Mouse (Mus musculus) layer of hippocampus, postnatal 10 days (tissue): ENCODE measurements around the gene Cish. TPM values are rescaled to one million over a fixed set of nuclear protein-coding genes. Genes with fewer than 3 reads are reported as not detected.
"Not testable (repeated sequence)": the region's sequence is repeated elsewhere in the genome, so short reads cannot be mapped to it uniquely, and the experiment has no call there.

Experiments
- DNase-seq, 2 experiments: peaks; one replicate each; pipeline ENCODE4 v3.0.0; 2021; ENCODE audit warnings: low spot score in 2 of 2
- total RNA-seq, 2 experiments: library from RNA; stranded (reverse); gene quantifications; 2 replicates each; pipeline ENCODE4 v1.2.3; 2021

Gene Cish
- total RNA-seq, 2 experiments from 2014 or later: 5.9 to 10.0 TPM

GRCm38 (mm10) chr9:107297658-107298057 lies 1.8 kb downstream of the Cish start:
- DNase-seq: no peak

- no peak for DNase-seq
Measured at GRCm38 (mm10) chr9:107298059-107298780, 2.4 kb downstream of the Cish start.

- no peak for DNase-seq
Measured at GRCm38 (mm10) chr9:107298876-107299275, 3.0 kb downstream of the Cish start.

GRCm38 (mm10) chr9:107299783-107300182 lies 4.0 kb downstream of the Cish start:
- no peak for DNase-seq

GRCm38 (mm10) chr9:107300224-107300973 lies 4.6 kb downstream of the Cish start:
- no peak for DNase-seq

GRCm38 (mm10) chr9:107301554-107302331 lies 5.9 kb downstream of the Cish start:
- no peak for DNase-seq

GRCm38 (mm10) chr9:107302592-107302991 lies 6.8 kb downstream of the Cish start:
- no peak for DNase-seq

GRCm38 (mm10) chr9:107303121-107303820 lies 7.4 kb downstream of the Cish start:
- no peak for DNase-seq

- no peak for DNase-seq
Measured at GRCm38 (mm10) chr9:107303900-107304299, 8.1 kb downstream of the Cish start.

- DNase-seq: no peak
Measured at GRCm38 (mm10) chr9:107304383-107304782, 8.6 kb downstream of the Cish start.

GRCm38 (mm10) chr9:107305012-107305411 lies 9.2 kb downstream of the Cish start:
- no peak for DNase-seq

GRCm38 (mm10) chr9:107305601-107306542 lies 10.0 kb downstream of the Cish start:
- DNase-seq: no peak

- not testable (repeated sequence) for DNase-seq
Measured at GRCm38 (mm10) chr9:107306673-107307072, 10.8 kb downstream of the Cish start.

- no peak for DNase-seq
Measured at GRCm38 (mm10) chr9:107307099-107307872, 11.5 kb downstream of the Cish start.

- no peak for DNase-seq
Measured at GRCm38 (mm10) chr9:107307886-107308285, 12.1 kb downstream of the Cish start.

- DNase-seq: no peak
Measured at GRCm38 (mm10) chr9:107308346-107309000, 12.6 kb downstream of the Cish start.

- no peak for DNase-seq
Measured at GRCm38 (mm10) chr9:107309171-107309570, 13.3 kb downstream of the Cish start.

GRCm38 (mm10) chr9:107309600-107309999 lies 13.8 kb downstream of the Cish start:
- DNase-seq: no peak
